Mouse (Mus musculus): ENCODE data around the gene Suv39h2. TPM values are rescaled to one million over a fixed set of nuclear protein-coding genes. Genes with fewer than 3 reads are reported as not detected.

The Suv39h2 gene
- polyA plus RNA-seq, 1 experiment from 2014 or later: 28.8 TPM

- Histone ChIP-seq H3K4me3 (ENCODE audit: low read length) (no peak overlapping the region), H3K27ac (ENCODE audit: low read depth, low read length) (no peak overlapping the region), H3K27me3 (ENCODE audit: control insufficient read depth, insufficient read depth, low read length) (peaks cover 6% of the 10 kb centered on the region), H3K36me3 (ENCODE audit: control insufficient read depth, insufficient read depth, low read length) (no peaks in the 10 kb centered on the region), H3K9ac (ENCODE audit: low read depth, low read length) (no peak overlapping the region), H3K9me3 (ENCODE audit: control insufficient read depth, low read length) (no peaks in the 10 kb centered on the region), H3K4me2 (replicated peaks; ENCODE audit: low read depth, low read length) (no peak overlapping the region), H3K4me1 (ENCODE audit: control insufficient read depth, insufficient read depth, low read length) (no peaks in the 10 kb centered on the region)
- WGBS: 38% methylated on average over 4 of the region's 4 CpGs
- ATAC-seq (ENCODE audit: low FRiP score, low TSS enrichment): no peak
These were observed 60.6 kb downstream of the Suv39h2 start for GRCm38 (mm10) chr2:3414241-3414640.

DNA sequence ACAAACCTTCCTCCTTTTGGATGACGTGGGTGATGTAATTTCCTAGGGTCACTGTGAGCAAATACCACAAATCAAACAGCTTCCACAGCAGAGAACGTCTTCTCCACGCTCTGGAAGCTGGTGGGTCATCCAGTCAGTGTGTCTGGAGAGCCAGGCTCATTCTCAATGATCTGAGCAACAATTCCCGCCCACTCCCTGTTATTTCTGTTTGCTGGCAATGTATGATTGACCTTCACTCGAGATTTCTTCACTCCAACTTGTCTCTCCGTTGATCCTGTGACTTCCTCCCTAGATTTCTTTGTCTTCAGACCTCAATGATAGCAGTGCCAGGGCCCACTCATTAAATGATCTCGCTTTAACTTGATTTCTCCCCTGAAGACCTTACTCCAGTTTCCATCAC is 67.1 kb downstream of the Suv39h2 start:
- H3K27me3 ChIP-seq (ENCODE audit: control insufficient read depth, insufficient read depth, low read length): no peaks in the 10 kb centered on the region
- H3K4me2 ChIP-seq (replicated peaks; ENCODE audit: low read depth, low read length): no peak overlapping the region
- no peak for ATAC-seq (ENCODE audit: low FRiP score, low TSS enrichment)
- H3K9ac ChIP-seq (ENCODE audit: low read depth, low read length): no peak overlapping the region
- no peaks in the 10 kb centered on the region for H3K9me3 ChIP-seq (ENCODE audit: control insufficient read depth, low read length)
- WGBS: 67% methylated on average over 7 of the region's 7 CpGs
- H3K4me1 ChIP-seq (ENCODE audit: control insufficient read depth, insufficient read depth, low read length): no peaks in the 10 kb centered on the region
- no peak overlapping the region for H3K4me3 ChIP-seq (ENCODE audit: low read length)
- H3K27ac ChIP-seq (ENCODE audit: low read depth, low read length): no peak overlapping the region
- no peaks in the 10 kb centered on the region for H3K36me3 ChIP-seq (ENCODE audit: control insufficient read depth, insufficient read depth, low read length)

GRCm38 (mm10) chr2:3405981-3406380 is 68.8 kb downstream of the Suv39h2 start:
- Histone ChIP-seq H3K4me3 (ENCODE audit: low read length) (no peak overlapping the region), H3K4me1 (ENCODE audit: control insufficient read depth, insufficient read depth, low read length) (no peaks in the 10 kb centered on the region), H3K27ac (ENCODE audit: low read depth, low read length) (no peak overlapping the region), H3K36me3 (ENCODE audit: control insufficient read depth, insufficient read depth, low read length) (no peaks in the 10 kb centered on the region), H3K27me3 (ENCODE audit: control insufficient read depth, insufficient read depth, low read length) (no peaks in the 10 kb centered on the region), H3K4me2 (replicated peaks; ENCODE audit: low read depth, low read length) (no peak overlapping the region), H3K9me3 (ENCODE audit: control insufficient read depth, low read length) (no peaks in the 10 kb centered on the region), H3K9ac (ENCODE audit: low read depth, low read length) (no peak overlapping the region)
- 92% methylated on average over 4 of the region's 4 CpGs for WGBS
- no peak for ATAC-seq (ENCODE audit: low FRiP score, low TSS enrichment)

Other genes with a start within 250 kb of the Suv39h2 start
- gene Nmt2, start 190.8 kb downstream of the Suv39h2 start, polyA plus RNA-seq (2014; fragmentation: Nextera tagmentation; extraction: Ambion mirVana): 52.1 and 54.4 TPM in 2 replicates
- gene Rpp38, start 142.4 kb downstream of the Suv39h2 start, polyA plus RNA-seq (2014; fragmentation: Nextera tagmentation; extraction: Ambion mirVana): 26.5 and 35.2 TPM in 2 replicates
- gene Acbd7, start 138.9 kb downstream of the Suv39h2 start, polyA plus RNA-seq (2014; fragmentation: Nextera tagmentation; extraction: Ambion mirVana): 1.2 and 1.7 TPM in 2 replicates
- not detected in 2 replicates for gene Olah, start 77.8 kb downstream of the Suv39h2 start, polyA plus RNA-seq (2014; fragmentation: Nextera tagmentation; extraction: Ambion mirVana)
- not detected in 2 replicates for gene Meig1, start 52.4 kb downstream of the Suv39h2 start, polyA plus RNA-seq (2014; fragmentation: Nextera tagmentation; extraction: Ambion mirVana)
- 6.2 and 7.3 TPM in 2 replicates for gene Dclre1c, start 50.9 kb downstream of the Suv39h2 start, polyA plus RNA-seq (2014; fragmentation: Nextera tagmentation; extraction: Ambion mirVana)
- gene Gm45902, start 37.8 kb upstream of the Suv39h2 start, polyA plus RNA-seq (2014; fragmentation: Nextera tagmentation; extraction: Ambion mirVana): 3.6 and 7.3 TPM in 2 replicates
- 105 and 119 TPM in 2 replicates for gene Hspa14, start 37.8 kb upstream of the Suv39h2 start, polyA plus RNA-seq (2014; fragmentation: Nextera tagmentation; extraction: Ambion mirVana)
- gene Cdnf, start 38.0 kb upstream of the Suv39h2 start, polyA plus RNA-seq (2014; fragmentation: Nextera tagmentation; extraction: Ambion mirVana): 0.23 TPM in 1 of 2 replicates, not detected in the other
- gene Fam107b, start 95.5 kb upstream of the Suv39h2 start, polyA plus RNA-seq (2014; fragmentation: Nextera tagmentation; extraction: Ambion mirVana): 40.9 and 77.0 TPM in 2 replicates

All from kidney, embryonic 14.5 days (tissue).